Mouse (Mus musculus) testis, adult 2 months (tissue): ENCODE results near the gene 1700092M07Rik. TPM values are rescaled to one million over a fixed set of nuclear protein-coding genes. Genes with fewer than 3 reads are reported as not detected.

Experiments
- H3K27ac ChIP-seq: fragments of 200-500 bp; 2 replicates; pipeline ENCODE4 v1.5.1; 2012; ENCODE audit warnings: low read depth, low read length; ENCODE audit not compliant: control insufficient read depth, insufficient read depth
- H3K27me3 ChIP-seq: fragments of 200-500 bp; 2 replicates; pipeline ENCODE4 v1.6.1; 2012; ENCODE audit warnings: mild to moderate bottlenecking, low read length, moderate library complexity; ENCODE audit not compliant: control insufficient read depth, insufficient read depth
- H3K36me3 ChIP-seq: fragments of 200-500 bp; 2 replicates; pipeline ENCODE4 v1.6.1; 2012; ENCODE audit warnings: mild to moderate bottlenecking, low read length; ENCODE audit not compliant: control insufficient read depth, insufficient read depth
- H3K4me1 ChIP-seq: fragments of 200-500 bp; 2 replicates; pipeline ENCODE4 v1.6.1; 2012; ENCODE audit warnings: low read length; ENCODE audit not compliant: control insufficient read depth, insufficient read depth
- H3K4me3 ChIP-seq: fragments of 200-500 bp; 2 replicates; pipeline ENCODE4 v1.5.1; 2012; ENCODE audit warnings: low read depth, mild to moderate bottlenecking, low read length, moderate library complexity, mixed read lengths; ENCODE audit not compliant: control insufficient read depth
- CTCF ChIP-seq: fragments of 200-500 bp; IDR thresholded peaks from 2 replicates; pipeline ENCODE4 v1.5.1; 2012; ENCODE audit warnings: low read depth, mild to moderate bottlenecking, inconsistent platforms, low read length, moderate library complexity; ENCODE audit not compliant: control insufficient read depth, insufficient read depth, insufficient replicate concordance
- POLR2A ChIP-seq: fragments of 200-500 bp; IDR thresholded peaks from 2 replicates; pipeline ENCODE4 v1.6.1; 2012; ENCODE audit warnings: low read depth, mild to moderate bottlenecking, inconsistent platforms, low read length, moderate library complexity; ENCODE audit not compliant: control insufficient read depth
- polyA plus RNA-seq: library from polyadenylated mRNA; depleted of rRNA; stranded (reverse); fragments of >200 nt; gene quantifications from 2 replicates; pipeline ENCODE4 v1.2.3, GENCODE M21; 2012; rRNA removed

The 1700092M07Rik gene
- polyA plus RNA-seq = 670 and 676 TPM in 2 replicates

- TF ChIP-seq POLR2A (peak; percentile 86; the same call in 1 of the 2 replicates), CTCF (no peak)
- Histone ChIP-seq H3K27ac (peak within 1 kb of the TSS; percentile 100), H3K4me1 (peaks cover 10% of the 10 kb centered on the region), H3K4me3 (peak within 1 kb of the TSS; percentile 99), H3K27me3 (no peaks in the 10 kb centered on the region), H3K36me3 (no peaks in the 10 kb centered on the region; the same call in 1 of the 2 replicates)
Observed at GRCm38 (mm10) chr19:8740603-8741002, at the start of gene 1700092M07Rik. TSS of gene 1700092M07Rik (plus strand) at chr19:8740718.

- Histone ChIP-seq H3K27me3 (no peaks in the 10 kb centered on the region), H3K36me3 (no peaks in the 10 kb centered on the region), H3K4me3 (no peak overlapping the region), H3K4me1 (no peaks in the 10 kb centered on the region), H3K27ac (no peak overlapping the region)
- TF ChIP-seq POLR2A = no peak
- TF ChIP-seq CTCF = no peak
Observed at GRCm38 (mm10) chr19:8691871-8692539, 48.5 kb upstream of the 1700092M07Rik start.

GRCm38 (mm10) chr19:8692740-8693139 lies 47.8 kb upstream of the 1700092M07Rik start:
- Histone ChIP-seq H3K27me3 (no peaks in the 10 kb centered on the region), H3K27ac (no peak overlapping the region), H3K4me1 (no peaks in the 10 kb centered on the region), H3K4me3 (no peak overlapping the region), H3K36me3 (no peaks in the 10 kb centered on the region)
- no peak for TF ChIP-seq POLR2A
- TF ChIP-seq CTCF = no peak

GRCm38 (mm10) chr19:8695330-8695729 lies 45.2 kb upstream of the 1700092M07Rik start:
- no peaks in the 10 kb centered on the region for H3K4me1 ChIP-seq
- TF ChIP-seq CTCF = peak; percentile 37; the same call in 1 of the 2 replicates
- no peak for TF ChIP-seq POLR2A
- no peak overlapping the region for H3K27ac ChIP-seq
- no peak overlapping the region for H3K4me3 ChIP-seq
- H3K27me3 ChIP-seq = no peaks in the 10 kb centered on the region
- no peaks in the 10 kb centered on the region for H3K36me3 ChIP-seq

GRCm38 (mm10) chr19:8699652-8700051 lies 40.9 kb upstream of the 1700092M07Rik start:
- no peaks in the 10 kb centered on the region for H3K27me3 ChIP-seq
- H3K4me1 ChIP-seq = no peaks in the 10 kb centered on the region
- TF ChIP-seq POLR2A (no peak), CTCF (no peak)
- no peaks in the 10 kb centered on the region for H3K36me3 ChIP-seq
- H3K27ac ChIP-seq = no peak overlapping the region
- no peak overlapping the region for H3K4me3 ChIP-seq

- Histone ChIP-seq H3K27ac (no peak overlapping the region), H3K36me3 (no peaks in the 10 kb centered on the region), H3K27me3 (no peaks in the 10 kb centered on the region), H3K4me1 (no peaks in the 10 kb centered on the region), H3K4me3 (no peak overlapping the region)
- no peak for TF ChIP-seq POLR2A
- no peak for TF ChIP-seq CTCF
Observed at GRCm38 (mm10) chr19:8702458-8702857, 38.1 kb upstream of the 1700092M07Rik start.

- TF ChIP-seq POLR2A = no peak
- no peak for TF ChIP-seq CTCF
- H3K36me3 ChIP-seq = peaks cover 2% of the 10 kb centered on the region; the same call in 1 of the 2 replicates
- no peaks in the 10 kb centered on the region for H3K4me1 ChIP-seq
- H3K27ac ChIP-seq = no peak overlapping the region
- H3K4me3 ChIP-seq = no peak overlapping the region
- no peaks in the 10 kb centered on the region for H3K27me3 ChIP-seq
Observed at GRCm38 (mm10) chr19:8703571-8703970, 36.9 kb upstream of the 1700092M07Rik start.
